Mouse (Mus musculus): ENCODE data around the gene Phf13. TPM values are rescaled to one million over a fixed set of nuclear protein-coding genes. Genes with fewer than 3 reads are reported as not detected.

Phf13 gene
- polyA plus RNA-seq, 1 experiment: 3.8 TPM

DNA sequence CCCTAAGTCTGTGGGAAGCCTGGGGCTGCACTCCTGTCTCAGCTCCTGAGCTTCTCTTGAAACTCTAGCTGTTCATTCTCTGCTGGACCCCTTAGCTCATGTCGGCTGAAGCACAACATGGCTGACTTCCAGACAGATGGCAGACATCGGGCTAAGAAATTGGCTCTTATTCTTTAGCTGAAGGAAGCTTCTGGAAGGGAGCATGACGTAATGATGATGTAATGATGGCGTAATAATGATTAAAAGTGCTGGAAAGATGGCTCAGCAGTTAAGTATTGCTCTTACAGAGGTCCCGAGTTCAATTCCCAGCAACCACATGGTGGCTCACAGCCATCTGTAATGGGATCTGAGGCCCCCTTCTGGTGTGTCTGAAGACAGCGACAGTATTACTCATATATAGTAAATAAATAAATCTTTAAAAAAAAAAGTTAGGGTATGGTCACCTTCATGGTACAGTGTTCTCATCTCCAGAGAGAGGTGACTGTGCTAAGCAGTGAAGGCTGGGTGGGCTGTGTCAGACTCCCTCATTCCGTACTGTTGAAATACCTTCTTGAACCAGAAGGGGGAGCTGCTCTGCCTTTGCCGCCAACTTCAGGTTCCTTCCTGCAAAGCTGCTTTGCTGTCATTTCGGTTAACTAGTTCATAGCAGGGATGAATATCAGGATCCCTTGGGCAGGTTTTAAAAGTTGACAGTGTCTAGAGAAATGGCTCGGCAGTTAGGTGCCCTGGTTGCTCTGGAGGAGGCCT is 23.7 kb downstream of the Phf13 start:
- TF ChIP-seq CTCF (IDR thresholded peaks at IDR 0.05; ENCODE audit: extremely low read depth, insufficient read depth, insufficient read length, insufficient replicate concordance) (peak; percentile 46; the same call in 1 of the 2 replicates), POLR2A (IDR thresholded peaks at IDR 0.05; ENCODE audit: low read depth, low read length) (no peak)
- H3K4me1 ChIP-seq (ENCODE audit: control insufficient read depth, insufficient read depth, insufficient read length): no peaks in the 10 kb centered on the region
- DNase-seq (ENCODE audit: low read depth in 1 of 2, low spot score in 2 of 2): no peak
- peaks cover 6% of the 10 kb centered on the region for H3K36me3 ChIP-seq (ENCODE audit: control insufficient read depth, insufficient read depth, low read length)
- H3K27me3 ChIP-seq (ENCODE audit: control insufficient read depth, insufficient read depth, low read length): no peaks in the 10 kb centered on the region
- no peak overlapping the region for H3K27ac ChIP-seq (ENCODE audit: insufficient read depth, low read length)
- H3K4me3 ChIP-seq (ENCODE audit: extremely low read depth, insufficient read depth, insufficient read length): no peak overlapping the region
- 85% methylated on average over 10 of the region's 10 CpGs for WGBS

DNA sequence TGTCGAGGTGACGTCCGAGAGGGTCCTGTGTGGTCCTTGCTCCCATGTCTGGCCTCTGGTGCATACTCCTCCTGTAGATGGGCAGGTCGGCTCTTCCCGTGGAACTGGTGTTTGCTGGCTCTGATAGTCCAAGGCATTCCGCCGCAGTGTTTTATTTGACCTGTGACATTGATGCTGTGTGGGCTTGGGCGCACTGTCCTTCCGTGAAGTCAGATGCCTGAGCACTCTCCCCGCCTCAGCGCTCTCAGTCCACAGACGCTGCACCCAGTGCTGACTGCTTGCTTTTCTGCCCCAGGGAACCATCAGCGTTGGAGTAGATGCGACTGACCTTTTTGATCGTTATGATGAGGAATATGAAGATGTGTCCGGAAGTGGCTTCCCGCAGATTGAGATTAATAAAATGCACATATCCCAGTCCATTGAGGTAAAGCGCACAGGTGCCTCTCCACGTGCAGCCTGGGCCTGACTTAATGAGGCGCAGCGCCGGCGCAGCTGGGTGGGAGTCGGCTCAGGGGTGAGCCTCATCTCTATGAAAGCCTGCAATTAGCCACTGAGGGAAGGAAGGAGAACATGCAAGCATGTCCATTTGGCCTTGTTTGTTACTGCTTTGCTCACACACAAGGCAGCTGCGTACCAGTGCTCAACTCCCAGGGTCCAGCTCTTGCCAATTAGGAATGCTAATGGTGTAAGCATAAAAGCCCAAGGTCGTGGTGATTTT is 27.7 kb downstream of the Phf13 start:
- Histone ChIP-seq H3K4me1 (ENCODE audit: control insufficient read depth, insufficient read depth, insufficient read length) (no peaks in the 10 kb centered on the region), H3K4me3 (ENCODE audit: extremely low read depth, insufficient read depth, insufficient read length) (no peak overlapping the region), H3K36me3 (ENCODE audit: control insufficient read depth, insufficient read depth, low read length) (peaks cover 4% of the 10 kb centered on the region), H3K27me3 (ENCODE audit: control insufficient read depth, insufficient read depth, low read length) (no peaks in the 10 kb centered on the region), H3K27ac (ENCODE audit: insufficient read depth, low read length) (no peak overlapping the region)
- no peak for TF ChIP-seq POLR2A (IDR thresholded peaks at IDR 0.05; ENCODE audit: low read depth, low read length)
- no peak for TF ChIP-seq CTCF (IDR thresholded peaks at IDR 0.05; ENCODE audit: extremely low read depth, insufficient read depth, insufficient read length, insufficient replicate concordance)
- WGBS: 96% methylated on average over 26 of the region's 26 CpGs
- DNase-seq (ENCODE audit: low read depth in 1 of 2, low spot score in 2 of 2): no peak

DNA sequence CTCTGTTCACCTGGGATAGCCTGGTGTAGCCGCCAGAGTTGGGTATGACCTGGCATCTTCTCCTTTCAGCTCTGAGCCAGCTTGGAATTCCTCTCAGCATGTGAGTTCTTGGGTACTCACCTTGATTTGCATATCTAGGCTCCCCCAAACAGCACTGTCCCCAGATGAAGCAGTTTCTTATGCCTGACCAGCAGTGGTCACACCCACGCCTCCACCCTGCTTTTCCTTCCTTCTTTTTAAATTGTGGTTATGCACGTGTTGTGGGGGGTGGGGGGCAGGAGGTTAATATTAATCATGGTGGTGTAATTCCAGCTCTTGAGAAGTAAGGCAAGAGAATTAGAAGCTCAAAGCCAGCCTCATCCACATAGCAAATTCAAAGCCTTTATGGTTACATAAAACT is 33.2 kb downstream of the Phf13 start:
- peak overlapping the region; percentile 72 for H3K27ac ChIP-seq (ENCODE audit: insufficient read depth, low read length)
- TF ChIP-seq POLR2A (IDR thresholded peaks at IDR 0.05; ENCODE audit: low read depth, low read length) (no peak), CTCF (IDR thresholded peaks at IDR 0.05; ENCODE audit: extremely low read depth, insufficient read depth, insufficient read length, insufficient replicate concordance) (no peak)
- H3K27me3 ChIP-seq (ENCODE audit: control insufficient read depth, insufficient read depth, low read length): no peaks in the 10 kb centered on the region
- DNase-seq (ENCODE audit: low read depth in 1 of 2, low spot score in 2 of 2): peak in 1 of 2 experiments; percentile 56
- H3K4me3 ChIP-seq (ENCODE audit: extremely low read depth, insufficient read depth, insufficient read length): no peak overlapping the region
- 29% methylated on average over 3 of the region's 3 CpGs for WGBS
- peaks cover 14% of the 10 kb centered on the region for H3K4me1 ChIP-seq (ENCODE audit: control insufficient read depth, insufficient read depth, insufficient read length)
- H3K36me3 ChIP-seq (ENCODE audit: control insufficient read depth, insufficient read depth, low read length): peaks cover 6% of the 10 kb centered on the region

DNA sequence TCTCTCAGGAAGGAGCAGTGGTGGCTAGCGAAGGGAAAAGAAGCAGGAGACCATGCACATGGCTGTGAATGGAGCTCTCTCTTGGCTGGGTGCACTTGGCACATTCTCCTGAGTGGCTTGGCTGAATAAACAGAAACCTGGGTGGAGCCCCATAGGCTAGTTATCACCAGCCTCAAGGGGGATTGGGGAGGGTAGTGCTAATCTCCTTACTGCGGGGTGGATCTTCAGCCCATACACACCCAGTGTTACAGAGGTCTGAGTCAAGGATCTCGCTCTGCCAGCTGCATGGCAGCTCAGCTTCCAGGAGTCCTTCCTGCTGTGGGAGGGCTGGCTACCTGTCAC is 35.6 kb downstream of the Phf13 start:
- TF ChIP-seq POLR2A (IDR thresholded peaks at IDR 0.05; ENCODE audit: low read depth, low read length) (no peak), CTCF (IDR thresholded peaks at IDR 0.05; ENCODE audit: extremely low read depth, insufficient read depth, insufficient read length, insufficient replicate concordance) (no peak)
- WGBS: 69% methylated on average over 3 of the region's 3 CpGs
- H3K4me3 ChIP-seq (ENCODE audit: extremely low read depth, insufficient read depth, insufficient read length): no peak overlapping the region
- peaks cover 14% of the 10 kb centered on the region for H3K4me1 ChIP-seq (ENCODE audit: control insufficient read depth, insufficient read depth, insufficient read length)
- H3K27me3 ChIP-seq (ENCODE audit: control insufficient read depth, insufficient read depth, low read length): no peaks in the 10 kb centered on the region
- H3K27ac ChIP-seq (ENCODE audit: insufficient read depth, low read length): peak overlapping the region; percentile 36
- peaks cover 16% of the 10 kb centered on the region for H3K36me3 ChIP-seq (ENCODE audit: control insufficient read depth, insufficient read depth, low read length)
- DNase-seq (ENCODE audit: low read depth in 1 of 2, low spot score in 2 of 2): no peak

DNA sequence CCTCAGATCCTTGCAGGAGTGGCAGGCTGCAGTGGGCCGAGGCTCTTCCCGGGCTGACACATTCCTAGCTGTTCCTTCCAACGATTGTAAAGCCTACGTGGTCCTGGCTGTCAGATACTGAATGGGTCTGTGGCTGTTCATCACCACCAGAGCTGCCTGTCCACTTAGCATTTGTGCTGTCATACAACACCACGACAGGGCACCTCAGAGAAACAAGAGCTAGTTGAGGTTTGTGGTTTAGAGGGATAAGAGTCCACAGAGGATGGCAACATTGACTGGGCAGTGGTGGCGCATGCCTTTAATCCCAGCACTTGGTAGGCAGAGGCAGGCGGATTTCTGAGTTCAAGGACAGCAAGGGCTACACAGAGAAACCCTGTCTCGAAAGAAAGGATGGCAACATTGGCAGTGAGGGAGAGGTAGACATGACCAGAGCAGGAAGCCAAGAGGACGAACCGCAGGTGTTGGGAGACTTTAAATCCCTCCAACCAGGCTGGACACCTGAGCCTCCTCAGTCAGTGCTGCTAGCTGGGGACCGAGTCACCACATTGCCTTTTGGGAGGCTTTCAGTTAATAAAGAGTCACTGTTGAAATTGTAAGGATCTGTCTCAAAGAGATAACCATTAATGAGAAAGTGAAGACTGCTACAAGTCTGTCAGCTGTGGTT is 36.1 kb downstream of the Phf13 start:
- TF ChIP-seq POLR2A (IDR thresholded peaks at IDR 0.05; ENCODE audit: low read depth, low read length) (no peak), CTCF (IDR thresholded peaks at IDR 0.05; ENCODE audit: extremely low read depth, insufficient read depth, insufficient read length, insufficient replicate concordance) (no peak)
- no peak overlapping the region for H3K4me3 ChIP-seq (ENCODE audit: extremely low read depth, insufficient read depth, insufficient read length)

DNA sequence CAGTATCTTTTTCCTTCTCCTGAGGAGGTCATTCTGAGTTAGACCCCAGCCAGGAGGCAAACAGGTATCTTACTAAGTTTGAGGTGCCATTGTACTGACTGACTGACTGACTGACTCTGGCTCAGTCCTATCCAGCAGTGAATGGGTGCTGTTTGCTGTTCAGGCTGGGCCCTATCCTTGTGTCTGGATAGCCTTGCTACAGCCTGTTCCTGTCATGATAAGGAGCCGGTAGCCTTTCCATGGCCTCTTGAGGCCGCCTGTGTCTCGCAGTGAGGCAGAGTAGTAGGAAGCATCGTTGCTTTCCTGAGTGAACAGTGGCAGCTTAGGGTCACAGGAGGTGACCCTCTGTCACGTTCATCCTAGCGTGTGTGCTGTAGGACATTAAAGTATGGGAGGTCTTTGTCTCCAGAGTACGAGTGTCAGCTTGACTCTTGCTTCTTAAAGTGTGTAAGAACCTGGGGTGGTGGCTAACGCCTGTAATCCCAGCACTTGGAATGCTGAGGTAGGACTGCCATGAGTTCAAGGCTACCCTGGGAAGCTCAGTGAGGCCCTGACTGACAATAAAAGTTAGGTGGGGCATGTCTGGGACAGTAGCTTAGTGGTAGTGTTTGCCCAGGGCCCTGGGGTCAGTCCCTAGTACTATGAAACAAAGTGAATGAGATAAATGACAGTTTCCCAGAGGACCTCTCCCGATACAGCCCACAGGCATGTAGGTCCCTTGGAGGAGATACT is 38.3 kb downstream of the Phf13 start:
- H3K27ac ChIP-seq (ENCODE audit: insufficient read depth, low read length): no peak overlapping the region
- peaks cover 14% of the 10 kb centered on the region for H3K4me1 ChIP-seq (ENCODE audit: control insufficient read depth, insufficient read depth, insufficient read length)
- peaks cover 25% of the 10 kb centered on the region for H3K36me3 ChIP-seq (ENCODE audit: control insufficient read depth, insufficient read depth, low read length)
- DNase-seq (ENCODE audit: low read depth in 1 of 2, low spot score in 2 of 2): no peak
- TF ChIP-seq CTCF (IDR thresholded peaks at IDR 0.05; ENCODE audit: extremely low read depth, insufficient read depth, insufficient read length, insufficient replicate concordance): no peak
- TF ChIP-seq POLR2A (IDR thresholded peaks at IDR 0.05; ENCODE audit: low read depth, low read length): no peak
- 83% methylated on average over 9 of the region's 9 CpGs for WGBS
- H3K27me3 ChIP-seq (ENCODE audit: control insufficient read depth, insufficient read depth, low read length): no peaks in the 10 kb centered on the region
- no peak overlapping the region for H3K4me3 ChIP-seq (ENCODE audit: extremely low read depth, insufficient read depth, insufficient read length)

More for the DNA sequence above, 36.1 kb downstream of the Phf13 start:
- DNase-seq (ENCODE audit: low read depth in 1 of 2, low spot score in 2 of 2): no peak
- Histone ChIP-seq H3K27me3 (ENCODE audit: control insufficient read depth, insufficient read depth, low read length) (no peaks in the 10 kb centered on the region), H3K4me1 (ENCODE audit: control insufficient read depth, insufficient read depth, insufficient read length) (peaks cover 14% of the 10 kb centered on the region), H3K36me3 (ENCODE audit: control insufficient read depth, insufficient read depth, low read length) (peaks cover 16% of the 10 kb centered on the region), H3K27ac (ENCODE audit: insufficient read depth, low read length) (peak overlapping the region; percentile 36)
- WGBS: 83% methylated on average over 11 of the region's 11 CpGs

Data from spleen, adult 2 months (tissue).